Mouse (Mus musculus): ENCODE results near the gene Dusp16.

DNA sequence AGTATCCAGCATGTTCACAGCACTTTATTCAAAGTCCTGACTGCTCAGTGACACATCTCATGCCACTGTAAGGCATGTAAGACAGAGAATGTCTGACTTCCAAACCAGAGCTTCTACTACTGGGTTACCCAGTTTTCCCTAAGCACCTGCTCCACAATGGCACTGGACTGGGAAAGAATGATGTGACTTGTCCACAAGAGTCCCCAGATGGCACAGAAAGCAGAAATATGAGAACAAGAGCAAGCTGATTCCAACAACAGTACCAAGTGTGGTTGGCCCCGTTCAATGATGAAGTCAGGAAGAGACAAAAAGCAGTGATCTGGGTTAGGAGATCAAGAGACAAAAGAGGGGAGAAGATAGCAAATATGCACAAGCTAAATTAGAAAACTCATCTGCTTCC, 29.0 kb downstream of the Dusp16 start:
- TF ChIP-seq CTCF (IDR thresholded peaks at IDR 0.05; ENCODE audit: low read depth) (no peak), EP300 (IDR thresholded peaks at IDR 0.05; ENCODE audit: low read depth) (no peak)

Data from liver, postnatal 0 days (tissue).